Mouse (Mus musculus) heart, embryonic 15.5 days (tissue): ENCODE results near the gene Emc8. TPM values are rescaled to one million over a fixed set of nuclear protein-coding genes. Genes with fewer than 3 reads are reported as not detected.
"Not testable (repeated sequence)": the region's sequence is repeated elsewhere in the genome, so short reads cannot be mapped to it uniquely, and the experiment has no call there.

Experiments
- ATAC-seq: fragments of 200-750 bp; cut with Nextera tagmentation; replicated peaks from 2 replicates; pipeline ENCODE4 v1.8.0; 2017; ENCODE audit warnings: low read depth, moderate TSS enrichment; ENCODE audit not compliant: insufficient number of reproducible peaks, insufficient read depth, low FRiP score
- H3K27ac ChIP-seq: fragments of 300-500 bp; sonication (generic); 2 replicates; pipeline ENCODE4 v1.5.1; 2015; ENCODE audit warnings: mild to moderate bottlenecking, inconsistent platforms
- H3K27me3 ChIP-seq: fragments of 300-500 bp; sonication (generic); 2 replicates; pipeline ENCODE4 v1.6.1; 2015; ENCODE audit warnings: inconsistent platforms
- H3K36me3 ChIP-seq: fragments of 300-500 bp; sonication (generic); 2 replicates; pipeline ENCODE4 v1.6.1; 2015; ENCODE audit warnings: mild to moderate bottlenecking, inconsistent platforms
- H3K4me1 ChIP-seq: fragments of 300-500 bp; sonication (generic); replicated peaks from 2 replicates; pipeline ENCODE4 v1.6.1; 2015; ENCODE audit warnings: inconsistent platforms
- H3K4me2 ChIP-seq: fragments of 300-500 bp; sonication (generic); 2 replicates; pipeline ENCODE4 v1.6.1; 2015; ENCODE audit warnings: inconsistent platforms, mild to moderate bottlenecking, moderate library complexity
- H3K4me3 ChIP-seq: fragments of 300-500 bp; sonication (generic); 2 replicates; pipeline ENCODE4 v1.5.1; 2015; ENCODE audit warnings: mild to moderate bottlenecking, inconsistent platforms
- H3K9ac ChIP-seq: fragments of 300-500 bp; sonication (generic); 2 replicates; pipeline ENCODE4 v1.6.1; 2015; ENCODE audit warnings: mild to moderate bottlenecking, inconsistent platforms
- H3K9me3 ChIP-seq: fragments of 300-500 bp; sonication (generic); replicated peaks from 2 replicates; pipeline ENCODE4 v1.6.1; 2016; ENCODE audit warnings: inconsistent platforms
- WGBS: fragments of 180-500 bp; shearing (Covaris S2); methylation state at CpG from one replicate; pipeline ENCODE4 v1.1.7; 2015; ENCODE audit warnings: mixed read lengths; 5-methylcytosine and 5-hydroxymethylcytosine counted together
- polyA plus RNA-seq: library from polyadenylated mRNA; unstranded; fragments of >200 nt; fragmentation: Nextera tagmentation; extraction: Ambion mirVana; gene quantifications from 2 replicates; pipeline ENCODE4 v1.2.1, GENCODE M21; 2015

Gene Emc8
- polyA plus RNA-seq, 1 experiment from 2014 or later = 144 TPM

GRCm38 (mm10) chr8:120685097-120685496 lies 16.7 kb upstream of the Emc8 start:
- H3K27me3 ChIP-seq = peaks cover 16% of the 10 kb centered on the region; the same call in 1 of the 2 replicates

GRCm38 (mm10) chr8:120684082-120684481 lies 15.7 kb upstream of the Emc8 start:
- no peak overlapping the region for H3K27ac ChIP-seq
- no peaks in the 10 kb centered on the region; the same call in 1 of the 2 replicates for H3K4me1 ChIP-seq
- no peak overlapping the region for H3K9ac ChIP-seq
- no peak overlapping the region for H3K4me2 ChIP-seq
- ATAC-seq = no peak
- no peak overlapping the region for H3K4me3 ChIP-seq
- H3K27me3 ChIP-seq = peaks cover 24% of the 10 kb centered on the region; the same call in 1 of the 2 replicates
- no peaks in the 10 kb centered on the region for H3K9me3 ChIP-seq
- 60% methylated on average over 5 of the region's 5 CpGs for WGBS
- H3K36me3 ChIP-seq = no peaks in the 10 kb centered on the region

More at GRCm38 (mm10) chr8:120685097-120685496, 16.7 kb upstream of the Emc8 start:
- no peak overlapping the region for H3K27ac ChIP-seq
- no peak overlapping the region for H3K9ac ChIP-seq
- 66% methylated on average over 5 of the region's 5 CpGs for WGBS
- H3K4me3 ChIP-seq = no peak overlapping the region
- H3K4me1 ChIP-seq = no peaks in the 10 kb centered on the region; the same call in 1 of the 2 replicates
- ATAC-seq = no peak
- H3K36me3 ChIP-seq = no peaks in the 10 kb centered on the region
- H3K4me2 ChIP-seq = no peak overlapping the region
- no peaks in the 10 kb centered on the region for H3K9me3 ChIP-seq

- H3K9me3 ChIP-seq = no peaks in the 10 kb centered on the region
- peaks cover 23% of the 10 kb centered on the region; the same call in 1 of the 2 replicates for H3K27me3 ChIP-seq
- no peaks in the 10 kb centered on the region for H3K36me3 ChIP-seq
- H3K4me3 ChIP-seq = no peak overlapping the region
- no peak overlapping the region for H3K9ac ChIP-seq
- H3K4me2 ChIP-seq = no peak overlapping the region
- no peak; the same call in 1 of the 2 replicates for ATAC-seq
- no peak overlapping the region for H3K27ac ChIP-seq
- 12% methylated on average over 10 of the region's 10 CpGs for WGBS
- H3K4me1 ChIP-seq = no peaks in the 10 kb centered on the region; the same call in 1 of the 2 replicates
Measured at GRCm38 (mm10) chr8:120683602-120684001, 15.2 kb upstream of the Emc8 start.

- H3K4me2 ChIP-seq = no peak overlapping the region
- 76% methylated on average over 10 of the region's 10 CpGs for WGBS
- H3K27me3 ChIP-seq = peaks cover 16% of the 10 kb centered on the region; the same call in 1 of the 2 replicates
- ATAC-seq = no peak
- H3K4me3 ChIP-seq = no peak overlapping the region
- no peaks in the 10 kb centered on the region for H3K36me3 ChIP-seq
- no peaks in the 10 kb centered on the region; the same call in 1 of the 2 replicates for H3K4me1 ChIP-seq
- H3K9ac ChIP-seq = no peak overlapping the region
- H3K27ac ChIP-seq = no peak overlapping the region
- no peaks in the 10 kb centered on the region for H3K9me3 ChIP-seq
Measured at GRCm38 (mm10) chr8:120681113-120681512, 12.7 kb upstream of the Emc8 start.

- H3K4me1 ChIP-seq, H3K4me3 ChIP-seq, H3K9me3 ChIP-seq, H3K27ac ChIP-seq, H3K4me2 ChIP-seq, H3K9ac ChIP-seq, ATAC-seq, H3K36me3 ChIP-seq: not testable (repeated sequence)
- peaks cover 16% of the 10 kb centered on the region; the same call in 1 of the 2 replicates for H3K27me3 ChIP-seq
- 52% methylated on average over 7 of the region's 7 CpGs for WGBS
Measured at GRCm38 (mm10) chr8:120680405-120680804, 12.0 kb upstream of the Emc8 start.

- Histone ChIP-seq H3K36me3 (no peaks in the 10 kb centered on the region), H3K27me3 (peaks cover 16% of the 10 kb centered on the region; the same call in 1 of the 2 replicates), H3K4me1 (no peaks in the 10 kb centered on the region; the same call in 1 of the 2 replicates), H3K9ac (no peak overlapping the region), H3K4me3 (no peak overlapping the region), H3K9me3 (no peaks in the 10 kb centered on the region), H3K27ac (no peak overlapping the region), H3K4me2 (no peak overlapping the region)
- WGBS = 31% methylated on average over 11 of the region's 11 CpGs
- ATAC-seq = no peak
Measured at GRCm38 (mm10) chr8:120679629-120680387, 11.4 kb upstream of the Emc8 start.

- Histone ChIP-seq H3K4me2 (no peak overlapping the region), H3K36me3 (peaks cover 9% of the 10 kb centered on the region), H3K27ac (no peak overlapping the region), H3K4me1 (no peaks in the 10 kb centered on the region), H3K9me3 (no peaks in the 10 kb centered on the region), H3K4me3 (no peak overlapping the region), H3K27me3 (peaks cover 16% of the 10 kb centered on the region; the same call in 1 of the 2 replicates), H3K9ac (no peak overlapping the region)
- no peak for ATAC-seq
- 12% methylated on average over 10 of the region's 10 CpGs for WGBS
Measured at GRCm38 (mm10) chr8:120678447-120678846, 10.1 kb upstream of the Emc8 start.

GRCm38 (mm10) chr8:120675718-120676117 lies 7.3 kb upstream of the Emc8 start:
- ATAC-seq = no peak
- H3K4me2 ChIP-seq = no peak overlapping the region
- no peak overlapping the region for H3K4me3 ChIP-seq
- H3K36me3 ChIP-seq = peaks cover 36% of the 10 kb centered on the region
- H3K27ac ChIP-seq = no peak overlapping the region
- peaks cover 5% of the 10 kb centered on the region for H3K4me1 ChIP-seq
- 65% methylated on average over 8 of the region's 8 CpGs for WGBS
- H3K9ac ChIP-seq = no peak overlapping the region
- H3K9me3 ChIP-seq = no peaks in the 10 kb centered on the region
- 0 out of 2 replicates have a peak, but pooled peaks cover 13% of the 10 kb centered on the region for H3K27me3 ChIP-seq

- Histone ChIP-seq H3K9ac (no peak overlapping the region), H3K27ac (no peak overlapping the region), H3K9me3 (no peaks in the 10 kb centered on the region), H3K4me1 (peaks cover 23% of the 10 kb centered on the region), H3K4me2 (no peak overlapping the region), H3K4me3 (no peak overlapping the region), H3K36me3 (peaks cover 46% of the 10 kb centered on the region), H3K27me3 (no peaks in the 10 kb centered on the region)
- 89% methylated on average over 7 of the region's 7 CpGs for WGBS
- ATAC-seq = no peak
Measured at GRCm38 (mm10) chr8:120673298-120673697, 4.9 kb upstream of the Emc8 start.

- Histone ChIP-seq H3K9me3 (no peaks in the 10 kb centered on the region), H3K4me2 (no peak overlapping the region), H3K27ac (no peak overlapping the region), H3K36me3 (peaks cover 46% of the 10 kb centered on the region), H3K9ac (no peak overlapping the region), H3K4me1 (peaks cover 23% of the 10 kb centered on the region), H3K27me3 (no peaks in the 10 kb centered on the region), H3K4me3 (no peak overlapping the region)
- 88% methylated on average over 16 of the region's 16 CpGs for WGBS
- no peak for ATAC-seq
Measured at GRCm38 (mm10) chr8:120672626-120673229, 4.4 kb upstream of the Emc8 start.

GRCm38 (mm10) chr8:120671775-120672174 lies 3.4 kb upstream of the Emc8 start:
- no peak for ATAC-seq
- H3K4me1 ChIP-seq = peaks cover 27% of the 10 kb centered on the region
- H3K4me3 ChIP-seq = no peak overlapping the region
- no peak overlapping the region for H3K9ac ChIP-seq
- 78% methylated on average over 6 of the region's 6 CpGs for WGBS
- no peaks in the 10 kb centered on the region for H3K27me3 ChIP-seq
- H3K4me2 ChIP-seq = no peak overlapping the region
- no peak overlapping the region for H3K27ac ChIP-seq
- H3K9me3 ChIP-seq = no peaks in the 10 kb centered on the region
- H3K36me3 ChIP-seq = peaks cover 46% of the 10 kb centered on the region
